Mouse (Mus musculus) C2C12 (cell line): ENCODE results near the gene Ercc5. TPM values are rescaled to one million over a fixed set of nuclear protein-coding genes. Genes with fewer than 3 reads are reported as not detected.

Source experiments
- H3K27me3 ChIP-seq: one replicate; pipeline ENCODE4 v1.6.1; 2011; ENCODE audit not compliant: control insufficient read depth, insufficient read depth, insufficient read length
- H3K36me3 ChIP-seq: one replicate; pipeline ENCODE4 v1.6.1; 2011; ENCODE audit not compliant: control insufficient read depth, insufficient read depth
- H3K4me3 ChIP-seq: one replicate; pipeline ENCODE4 v1.5.1; 2011; ENCODE audit warnings: mild to moderate bottlenecking, control low read depth; ENCODE audit not compliant: poor library complexity, insufficient read depth, severe bottlenecking
- H3K79me2 ChIP-seq: one replicate; pipeline ENCODE4 v1.6.1; 2011; ENCODE audit not compliant: control insufficient read depth, insufficient read depth
- H3K79me3 ChIP-seq: one replicate; pipeline ENCODE4 v1.6.1; 2011; ENCODE audit warnings: low read depth, control low read depth
- H3ac ChIP-seq: one replicate; pipeline ENCODE3; 2011; ENCODE audit warnings: low read depth; ENCODE audit not compliant: control insufficient read depth, insufficient read length
- CEBPB ChIP-seq: IDR thresholded peaks from one replicate; pipeline ENCODE4 v1.6.1; 2011; ENCODE audit warnings: low read depth, mild to moderate bottlenecking, control low read depth, moderate library complexity
- CTCF ChIP-seq: IDR thresholded peaks from one replicate; pipeline ENCODE4 v1.5.1; 2011; ENCODE audit not compliant: control insufficient read depth, insufficient read depth, insufficient read length
- FOSL1 ChIP-seq: IDR thresholded peaks from one replicate; pipeline ENCODE4 v1.8.0; 2011; ENCODE audit warnings: mild to moderate bottlenecking, low read length; ENCODE audit not compliant: poor library complexity, insufficient read depth, severe bottlenecking
- MAX ChIP-seq: IDR thresholded peaks from one replicate; pipeline ENCODE4 v1.6.1; 2011; ENCODE audit warnings: mild to moderate bottlenecking, control low read depth
- MYOD1 ChIP-seq: IDR thresholded peaks from one replicate; pipeline ENCODE4 v1.6.1; 2011; ENCODE audit warnings: low read depth; ENCODE audit not compliant: control insufficient read depth, insufficient read length
- MYOG ChIP-seq: IDR thresholded peaks from one replicate; pipeline ENCODE4 v1.6.1; 2011; ENCODE audit not compliant: control insufficient read depth, insufficient read length; ENCODE audit errors: extremely low read depth
- USF1 ChIP-seq: IDR thresholded peaks from one replicate; pipeline ENCODE4 v1.6.1; 2011; ENCODE audit warnings: low read depth, mild to moderate bottlenecking, control low read depth, moderate library complexity
- polyA plus RNA-seq: library from polyadenylated mRNA; unstranded; fragments of >200 nt; fragmentation: generic; extraction: Trizol; gene quantifications from one replicate; pipeline ENCODE4 v1.2.1, GENCODE M21; 2012; ENCODE audit warnings: missing spikeins

Gene Ercc5
- polyA plus RNA-seq, 1 experiment = 4.4 TPM

DNA sequence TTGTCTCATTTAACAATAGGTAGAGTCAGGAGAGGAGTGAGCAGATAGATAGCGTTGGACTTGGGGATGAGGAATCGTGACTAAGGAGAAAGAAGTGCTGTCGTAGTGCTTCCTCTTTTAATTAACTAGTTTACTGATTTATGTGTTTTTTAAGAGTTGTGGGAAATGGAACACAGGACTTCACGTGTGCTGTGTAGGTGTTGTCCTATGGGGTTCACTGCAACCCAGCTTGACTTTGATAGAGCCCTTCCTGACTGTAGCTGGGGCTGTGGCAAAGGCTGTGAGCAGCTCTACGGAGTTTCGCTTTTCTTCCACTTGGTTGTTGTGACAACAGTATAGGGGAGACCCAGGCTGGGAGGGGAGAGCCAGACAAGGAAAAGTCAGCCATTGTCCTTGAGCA is 10.8 kb downstream of the Ercc5 start:
- H3K27me3 ChIP-seq = no peaks in the 10 kb centered on the region
- peaks cover 2% of the 10 kb centered on the region for H3K79me3 ChIP-seq
- peaks cover 44% of the 10 kb centered on the region for H3K36me3 ChIP-seq
- peaks cover 7% of the 10 kb centered on the region for H3K79me2 ChIP-seq
- no peak overlapping the region for H3K4me3 ChIP-seq
- H3ac ChIP-seq = no peak overlapping the region
- TF ChIP-seq MYOG (no peak), MAX (no peak), CEBPB (no peak), CTCF (no peak), MYOD1 (no peak), FOSL1 (no peak), USF1 (no peak)

DNA sequence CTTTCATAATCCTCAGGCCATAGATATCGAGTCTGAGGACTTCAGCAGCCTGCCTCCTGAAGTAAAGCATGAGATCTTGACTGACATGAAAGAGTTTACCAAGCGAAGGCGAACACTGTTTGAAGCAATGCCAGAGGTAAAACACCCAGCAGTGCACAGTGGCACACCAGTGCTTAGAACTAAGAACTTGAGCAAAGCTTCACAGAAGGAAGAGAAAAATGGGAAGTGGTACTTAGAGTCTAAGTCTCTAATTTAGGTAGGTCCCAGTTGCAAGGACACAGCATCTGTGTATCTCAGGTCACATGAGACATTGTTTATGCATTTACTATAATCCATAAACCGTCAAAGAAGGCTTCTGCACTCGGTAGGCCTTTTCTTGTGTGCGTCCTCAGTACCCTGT is 14.3 kb downstream of the Ercc5 start:
- Histone ChIP-seq H3ac (no peak overlapping the region), H3K27me3 (no peaks in the 10 kb centered on the region), H3K79me3 (peaks cover 2% of the 10 kb centered on the region), H3K79me2 (no peaks in the 10 kb centered on the region), H3K4me3 (no peak overlapping the region), H3K36me3 (peaks cover 53% of the 10 kb centered on the region)
- no peak for TF ChIP-seq USF1
- no peak for TF ChIP-seq CEBPB

DNA sequence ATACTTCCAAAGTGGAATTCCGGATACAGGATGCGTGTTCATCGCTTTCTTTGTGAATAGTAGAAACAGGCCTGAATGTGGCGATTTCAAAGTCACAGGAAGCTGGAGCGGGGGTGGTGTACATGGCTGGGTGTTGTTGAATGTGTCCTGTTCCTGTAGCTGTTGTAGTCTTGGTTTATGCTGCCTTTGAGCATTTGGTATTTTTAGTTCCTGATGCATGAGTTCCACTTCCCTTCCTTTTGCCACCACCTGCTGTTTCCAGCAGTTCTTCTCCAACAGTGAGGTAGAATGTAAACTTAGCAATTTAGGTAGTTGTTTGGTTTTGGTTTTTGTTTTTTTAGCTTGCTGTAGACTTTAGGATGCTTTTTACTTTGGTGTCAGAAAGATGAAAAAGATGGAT is 14.8 kb downstream of the Ercc5 start:
- Histone ChIP-seq H3K79me2 (no peaks in the 10 kb centered on the region), H3K36me3 (peaks cover 56% of the 10 kb centered on the region), H3ac (no peak overlapping the region), H3K79me3 (peaks cover 2% of the 10 kb centered on the region), H3K27me3 (no peaks in the 10 kb centered on the region), H3K4me3 (no peak overlapping the region)
- TF ChIP-seq USF1 (no peak), MYOG (no peak)

DNA sequence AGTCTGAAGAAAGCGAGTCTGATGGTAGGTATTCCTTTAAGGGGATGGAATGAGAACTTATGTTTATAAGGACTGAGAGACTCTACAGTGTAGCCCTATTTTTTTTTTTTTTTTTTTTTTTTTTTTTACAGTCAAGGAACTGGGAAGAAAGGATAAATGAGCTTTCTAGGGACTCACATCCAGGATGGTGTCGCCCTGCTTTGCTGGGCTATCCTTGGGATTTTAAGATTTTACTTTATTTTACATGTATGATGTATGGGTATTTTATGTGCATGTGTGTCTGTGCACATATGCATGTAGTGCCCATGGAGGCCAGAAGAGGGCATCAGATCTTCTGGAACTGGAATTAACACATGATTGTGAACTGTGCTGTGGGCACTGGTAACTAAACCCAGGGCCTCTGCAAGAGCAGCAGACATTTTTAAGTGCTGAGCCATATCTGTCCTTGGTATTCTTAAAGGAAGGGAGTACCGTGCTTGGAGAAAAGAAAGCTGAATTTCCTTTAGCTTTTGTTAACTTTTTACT is 20.4 kb downstream of the Ercc5 start:
- Histone ChIP-seq H3K79me3 (no peaks in the 10 kb centered on the region), H3K79me2 (no peaks in the 10 kb centered on the region), H3K27me3 (no peaks in the 10 kb centered on the region), H3K4me3 (no peak overlapping the region), H3K36me3 (peaks cover 36% of the 10 kb centered on the region), H3ac (no peak overlapping the region)
- TF ChIP-seq MYOD1 (no peak), CEBPB (no peak), CTCF (no peak)

DNA sequence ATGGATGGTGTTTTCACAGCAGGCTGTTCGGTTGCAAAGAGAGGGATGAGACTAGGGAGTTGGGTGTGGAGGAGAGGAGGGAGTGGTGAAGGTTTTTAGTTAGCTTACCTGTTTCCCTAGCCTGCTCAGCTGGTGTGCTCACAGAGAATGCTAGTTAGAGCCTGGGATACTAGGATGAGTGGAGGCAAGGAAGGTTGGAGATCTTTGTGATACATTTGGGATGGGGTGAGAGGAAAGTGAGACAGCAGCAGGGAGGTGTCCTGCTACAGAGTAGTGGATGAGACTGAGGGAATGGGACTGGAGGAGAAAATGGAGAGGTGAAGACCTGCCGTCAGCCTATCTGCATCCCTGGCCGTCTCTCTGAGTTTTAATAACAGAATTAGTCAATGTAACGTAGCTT is 25.1 kb downstream of the Ercc5 start:
- no peak for TF ChIP-seq FOSL1
- TF ChIP-seq MYOG = no peak
- Histone ChIP-seq H3K79me2 (no peaks in the 10 kb centered on the region), H3K79me3 (no peaks in the 10 kb centered on the region), H3ac (no peak overlapping the region), H3K27me3 (no peaks in the 10 kb centered on the region), H3K36me3 (peaks cover 34% of the 10 kb centered on the region), H3K4me3 (no peak overlapping the region)

GRCm38 (mm10) chr1:44173903-44174302 is 26.4 kb downstream of the Ercc5 start:
- Histone ChIP-seq H3K36me3 (peaks cover 43% of the 10 kb centered on the region), H3ac (no peak overlapping the region), H3K79me3 (no peaks in the 10 kb centered on the region), H3K79me2 (no peaks in the 10 kb centered on the region), H3K4me3 (no peak overlapping the region), H3K27me3 (no peaks in the 10 kb centered on the region)
- no peak for TF ChIP-seq FOSL1
- TF ChIP-seq USF1 = no peak
- no peak for TF ChIP-seq CEBPB
- no peak for TF ChIP-seq MYOG
- no peak for TF ChIP-seq MYOD1
- no peak for TF ChIP-seq CTCF
- TF ChIP-seq MAX = no peak

DNA sequence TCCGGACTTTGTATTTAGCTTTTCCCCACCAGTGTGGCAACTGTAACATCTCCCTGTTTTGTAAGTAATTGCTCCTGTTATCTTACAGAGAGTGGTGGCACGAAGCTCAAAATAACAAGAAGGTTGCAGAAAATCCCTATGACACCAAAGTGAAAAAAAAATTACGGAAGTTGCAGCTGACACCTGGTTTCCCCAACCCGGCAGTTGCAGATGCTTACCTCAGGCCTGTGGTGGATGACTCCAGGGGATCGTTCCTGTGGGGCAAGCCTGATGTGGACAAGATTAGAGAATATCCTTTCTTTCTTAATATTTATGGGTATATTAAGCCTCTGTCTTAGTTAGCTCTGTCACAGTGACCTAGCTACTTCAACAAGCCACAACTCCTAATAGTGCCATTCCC is 30.5 kb downstream of the Ercc5 start:
- Histone ChIP-seq H3K27me3 (no peaks in the 10 kb centered on the region), H3K36me3 (peaks cover 37% of the 10 kb centered on the region), H3K79me2 (no peaks in the 10 kb centered on the region), H3K4me3 (no peak overlapping the region), H3ac (no peak overlapping the region), H3K79me3 (no peaks in the 10 kb centered on the region)
- TF ChIP-seq CEBPB = no peak
- no peak for TF ChIP-seq MYOG
- TF ChIP-seq FOSL1 = no peak
- no peak for TF ChIP-seq MYOD1
- TF ChIP-seq CTCF = no peak
- no peak for TF ChIP-seq MAX
- TF ChIP-seq USF1 = no peak
